Mouse (Mus musculus) kidney, postnatal 14 days (tissue): ENCODE results near the gene Gm4881.

ENCODE experiments used
- DNase-seq: peaks from one replicate; pipeline ENCODE4 v3.0.0; 2022; ENCODE audit warnings: mixed read lengths

Gm4881 gene

GRCm38 (mm10) chr7:24892125-24892583, 52.1 kb downstream of the Gm4881 start:
- no peak for DNase-seq

DNA sequence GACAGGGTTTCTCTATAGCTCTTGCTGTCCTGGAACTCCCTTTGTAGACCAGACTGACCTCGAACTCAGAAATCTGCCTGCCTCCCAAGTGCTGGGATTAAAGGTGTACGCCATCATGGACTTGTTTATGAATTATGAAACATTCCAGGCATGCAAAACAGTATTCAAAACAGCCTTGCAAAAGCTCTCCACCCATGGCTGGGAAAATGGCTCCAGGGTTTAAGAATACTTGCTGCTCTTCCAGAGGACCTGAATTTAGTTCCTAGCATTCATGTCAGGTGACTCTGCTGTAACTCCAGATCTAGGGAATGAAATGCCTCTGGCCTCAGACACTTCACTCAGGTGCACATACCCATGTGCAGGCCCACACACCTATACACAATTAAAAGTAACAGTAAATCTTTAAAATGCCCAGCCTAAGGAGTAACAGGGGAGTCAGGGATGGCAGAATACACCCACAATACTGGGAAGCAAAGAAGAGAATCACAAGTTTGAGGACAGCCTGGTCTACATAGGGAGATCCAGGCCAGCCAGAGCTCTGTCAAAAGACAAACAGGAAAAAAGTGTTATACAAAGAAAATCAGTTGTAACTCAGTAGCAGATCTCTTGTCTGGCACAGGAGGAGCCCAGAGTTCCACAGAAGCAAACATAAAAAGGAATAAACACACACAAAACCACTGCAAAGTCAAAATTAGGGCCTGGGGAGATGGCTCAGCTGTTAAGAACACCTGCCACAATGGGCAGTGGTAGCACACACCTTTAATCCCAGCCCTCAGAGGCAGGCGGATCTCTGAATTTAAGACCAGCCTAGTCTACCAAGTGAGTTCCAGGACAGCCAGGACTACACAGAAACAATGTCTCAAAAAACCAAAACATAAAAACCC, 52.8 kb downstream of the Gm4881 start:
- DNase-seq = no peak

GRCm38 (mm10) chr7:24890281-24891216, 53.7 kb downstream of the Gm4881 start:
- peak; percentile 78 for DNase-seq

DNA sequence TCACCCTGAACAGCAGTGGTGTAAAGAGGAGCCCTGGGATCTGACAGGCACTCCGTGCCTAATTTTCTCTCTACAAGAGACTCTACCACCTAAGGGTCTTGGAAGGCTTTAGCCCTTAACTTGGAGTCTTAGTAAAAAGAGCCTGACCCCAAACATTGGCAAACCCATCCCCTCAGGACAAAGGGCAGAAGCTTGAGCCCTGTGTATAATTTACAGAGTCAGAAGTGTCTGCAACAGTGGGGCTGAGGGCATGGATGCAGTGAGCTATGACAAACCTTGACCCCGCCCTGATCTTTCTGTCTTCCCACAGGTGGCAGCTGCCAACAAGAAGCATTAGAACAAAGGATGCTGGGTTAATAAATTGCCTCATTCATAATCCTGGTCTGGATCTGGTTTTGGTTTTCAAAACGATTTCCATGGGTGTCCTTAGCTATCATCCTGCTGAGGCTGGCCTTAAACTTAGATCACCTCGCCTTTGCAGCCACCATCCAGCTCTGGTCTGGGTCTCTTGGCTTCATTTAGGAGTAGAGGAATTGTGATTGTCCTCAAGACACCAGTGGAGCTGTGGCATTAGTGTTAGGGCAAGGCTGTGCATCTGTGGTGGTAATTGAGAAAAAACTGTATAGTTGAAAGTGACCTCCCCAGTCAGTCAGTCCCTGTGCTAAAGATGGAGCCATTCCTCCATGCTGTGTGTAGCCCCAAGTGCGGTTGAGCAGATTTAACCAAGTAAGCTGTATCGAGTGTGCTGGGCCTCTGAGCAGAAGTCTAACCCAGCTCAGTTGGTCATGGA, 54.7 kb downstream of the Gm4881 start:
- peak; percentile 83 for DNase-seq

DNA sequence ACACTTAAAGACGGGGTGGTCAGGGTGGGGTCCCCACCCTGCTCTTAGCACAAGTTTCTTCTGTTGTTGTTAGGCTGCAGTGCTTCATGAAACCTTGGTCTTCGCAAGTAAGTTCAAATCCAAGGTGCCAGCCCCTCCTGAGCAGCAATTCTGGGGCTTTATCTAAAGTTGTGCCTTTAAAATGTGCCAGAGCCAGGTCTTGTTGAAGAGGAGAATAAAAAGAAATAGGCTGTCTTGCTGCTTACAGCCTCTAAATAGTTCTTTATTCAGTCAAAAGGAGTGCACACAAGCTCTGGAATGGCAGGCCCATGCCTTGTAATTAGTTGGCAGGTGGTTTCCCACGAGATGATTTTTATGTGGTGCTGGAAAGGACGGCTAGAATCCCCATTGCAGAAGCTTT, 57.2 kb downstream of the Gm4881 start:
- no peak for DNase-seq

- peak; percentile 52 for DNase-seq
Observed at GRCm38 (mm10) chr7:24886308-24886633, 58.0 kb downstream of the Gm4881 start.

GRCm38 (mm10) chr7:24885468-24886307, 58.6 kb downstream of the Gm4881 start:
- no peak for DNase-seq

- peak; percentile 45 for DNase-seq
Observed at GRCm38 (mm10) chr7:24884693-24885291, 59.5 kb downstream of the Gm4881 start.

DNA sequence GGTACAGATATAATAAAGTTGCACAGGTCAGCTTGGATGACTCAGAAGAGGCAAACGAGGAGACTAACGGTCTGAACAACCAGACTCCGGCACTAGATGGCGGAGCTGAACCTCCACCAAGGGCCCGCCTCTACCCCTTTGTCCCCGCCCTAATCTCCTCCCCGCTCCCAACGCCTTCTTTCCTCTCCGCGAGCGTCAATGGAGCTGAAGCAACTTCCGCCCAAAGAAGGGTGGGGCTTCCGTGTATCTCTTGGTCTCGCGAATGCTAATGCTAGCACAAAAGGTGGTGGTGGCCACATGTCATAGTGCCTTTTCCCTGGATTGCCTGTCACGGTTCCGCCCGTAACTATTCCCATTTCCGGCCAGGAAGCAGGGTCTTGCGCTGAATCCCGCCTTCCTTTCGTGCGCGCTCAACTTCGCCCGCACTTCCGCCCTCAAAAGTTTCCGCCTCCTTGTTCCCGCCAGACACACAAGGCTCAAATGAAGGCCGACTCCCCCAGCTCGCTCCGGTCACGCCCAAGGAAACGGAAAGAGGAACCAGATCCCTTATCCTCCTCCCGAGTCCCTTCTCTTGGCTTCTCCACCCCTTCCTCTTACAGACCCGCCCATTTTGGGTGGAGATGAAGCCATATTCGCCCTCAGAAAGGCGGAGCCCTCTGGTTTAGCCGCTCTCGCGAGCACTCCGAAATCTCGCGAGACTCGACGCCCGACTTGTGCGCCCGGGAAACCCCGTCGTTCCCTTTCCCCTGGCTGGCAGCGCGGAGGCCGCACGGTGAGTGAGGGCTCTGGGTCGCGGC, 60.2 kb downstream of the Gm4881 start, which contains the start of gene Rps19:
TSS of gene Rps19 (plus strand) at position 476 of the 797 bp plus-strand sequence.
- peak; percentile 99 for DNase-seq

- DNase-seq = no peak
Observed at GRCm38 (mm10) chr7:24882416-24883199, 61.7 kb downstream of the Gm4881 start.

DNA sequence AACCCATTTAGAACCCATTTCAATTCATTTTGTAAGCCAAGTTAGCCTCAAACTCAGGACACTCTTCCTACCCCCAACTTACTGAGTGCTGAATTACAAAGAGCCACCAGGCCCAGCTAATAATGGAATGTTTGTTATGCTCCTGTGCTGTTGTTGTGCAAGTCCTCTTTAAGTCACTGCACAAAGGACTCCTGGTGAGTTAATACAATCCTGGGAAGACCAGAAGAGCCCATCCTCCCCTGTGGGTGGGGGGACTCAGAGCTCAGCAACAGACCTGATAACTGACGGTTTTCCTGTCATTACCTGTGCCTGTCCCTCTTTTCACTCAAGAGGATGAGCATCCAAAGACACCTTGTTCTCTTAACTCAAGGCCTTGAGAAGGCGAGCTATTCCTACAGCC, 64.7 kb downstream of the Gm4881 start:
- DNase-seq = no peak

DNA sequence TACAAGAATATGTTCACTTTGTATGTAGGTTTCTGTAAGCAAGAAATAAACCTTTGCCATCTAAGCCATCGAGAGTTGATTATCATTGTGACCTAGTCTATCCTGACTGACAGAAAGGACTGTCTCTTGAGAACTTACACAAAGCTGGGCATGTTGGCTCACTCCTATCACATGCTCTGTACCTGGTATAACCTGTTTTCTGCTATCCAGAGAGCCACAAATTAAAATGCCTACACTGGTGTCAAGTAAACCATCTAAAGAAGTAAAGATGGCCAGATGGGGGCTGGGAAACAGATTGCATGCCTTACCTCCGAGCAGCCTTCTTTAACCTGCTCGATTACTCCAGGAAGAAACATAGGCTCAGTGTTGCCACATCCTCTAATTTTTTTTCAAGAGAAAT, 66.7 kb downstream of the Gm4881 start:
- DNase-seq = no peak
